Mouse (Mus musculus) ES-CJ7 (cell line): ENCODE measurements around the gene Nfkbie.
A peak's percentile ranks its signal among the peaks of the same experiment; 100 is the strongest.

ENCODE experiments used
- DNase-seq: peaks from one replicate; pipeline ENCODE4 v3.0.0; 2011; ENCODE audit warnings: low read depth, low spot score

Nfkbie gene

DNA sequence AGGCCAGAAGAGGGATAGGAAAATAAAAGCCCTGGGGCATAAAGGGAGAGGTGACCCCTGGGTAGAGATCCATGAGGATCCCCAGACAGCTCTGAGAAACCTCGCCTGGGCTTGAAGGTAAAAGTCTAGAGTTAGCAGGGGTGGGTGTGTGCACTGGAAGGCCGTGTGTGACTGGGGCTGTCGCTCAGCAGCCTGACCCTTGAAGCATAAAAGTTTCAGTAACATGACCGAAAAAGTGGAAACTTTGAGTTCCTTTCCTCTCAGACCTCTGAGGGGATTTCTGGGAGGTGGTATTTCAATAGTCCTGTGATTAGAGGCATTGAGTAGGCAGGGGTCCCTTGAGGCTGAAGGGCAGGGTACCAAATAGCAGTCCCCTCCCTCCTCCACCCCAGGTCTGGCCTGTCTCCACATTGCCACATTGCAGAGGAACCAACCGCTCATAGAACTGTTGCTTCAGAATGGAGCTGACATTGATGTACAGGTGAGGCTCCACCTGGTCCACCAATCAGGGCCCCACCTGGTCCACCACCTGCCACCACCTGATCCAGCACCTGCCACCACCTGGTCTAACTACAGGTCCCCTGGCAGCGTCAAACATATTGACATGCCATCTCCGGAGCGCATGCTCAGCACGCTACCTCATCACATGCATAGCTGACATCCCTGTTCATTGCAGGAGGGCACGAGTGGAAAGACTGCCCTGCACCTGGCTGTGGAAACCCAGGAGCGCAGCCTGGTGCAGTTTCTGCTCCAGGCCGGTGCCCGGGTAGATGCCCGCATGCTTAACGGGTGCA, 4.4 kb downstream of the Nfkbie start:
- no peak for DNase-seq

DNA sequence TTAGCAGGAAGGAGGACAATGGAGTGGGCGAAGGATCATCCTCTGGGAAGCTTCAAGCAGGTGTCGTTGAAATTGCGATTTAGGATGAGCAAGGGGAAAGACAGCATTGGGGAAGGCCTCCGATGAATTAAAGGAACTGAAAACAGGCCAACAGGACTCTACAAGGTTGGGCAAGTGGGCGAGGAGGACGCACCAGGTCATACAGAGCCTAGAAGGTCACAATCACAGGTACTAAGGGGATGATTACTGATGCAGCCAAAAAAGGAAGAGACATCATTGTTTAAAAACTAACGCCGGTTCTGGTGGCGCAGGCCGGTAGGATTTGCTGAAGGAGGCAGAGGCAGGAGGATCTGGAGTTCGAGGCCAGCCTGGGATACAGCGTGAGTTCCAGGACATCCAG, 7.7 kb downstream of the Nfkbie start:
- DNase-seq: no peak

- peak; percentile 93 for DNase-seq
Measured at GRCm38 (mm10) chr17:45563655-45564530, 8.4 kb downstream of the Nfkbie start, which contains the start of gene Slc35b2. Slc35b2 (plus strand) TSS chr17:45563874.

- peak; percentile 64 for DNase-seq
Measured at GRCm38 (mm10) chr17:45564531-45565084, 9.1 kb downstream of the Nfkbie start.

GRCm38 (mm10) chr17:45565103-45565502, 9.6 kb downstream of the Nfkbie start:
- no peak for DNase-seq

DNA sequence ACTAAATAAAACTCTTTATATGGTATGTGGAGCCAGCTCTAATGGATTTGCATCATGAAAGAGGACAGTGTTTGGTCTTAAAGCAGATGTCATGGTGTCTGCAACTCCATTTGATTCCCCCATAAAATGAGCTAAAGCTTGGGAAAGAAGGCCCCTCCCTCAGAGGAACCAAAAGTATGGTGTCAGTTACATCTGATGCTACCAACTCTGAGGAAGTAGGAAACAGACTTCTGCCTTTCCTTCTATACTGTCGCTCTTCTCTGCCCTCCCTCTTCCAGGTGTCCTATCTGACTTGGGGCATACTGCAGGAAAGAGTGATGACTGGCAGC, 10.5 kb downstream of the Nfkbie start:
- no peak for DNase-seq

- peak; percentile 64 for DNase-seq
Measured at GRCm38 (mm10) chr17:45566360-45567161, 11.1 kb downstream of the Nfkbie start.

- DNase-seq: peak; percentile 75
Measured at GRCm38 (mm10) chr17:45567162-45567601, 11.7 kb downstream of the Nfkbie start.

DNA sequence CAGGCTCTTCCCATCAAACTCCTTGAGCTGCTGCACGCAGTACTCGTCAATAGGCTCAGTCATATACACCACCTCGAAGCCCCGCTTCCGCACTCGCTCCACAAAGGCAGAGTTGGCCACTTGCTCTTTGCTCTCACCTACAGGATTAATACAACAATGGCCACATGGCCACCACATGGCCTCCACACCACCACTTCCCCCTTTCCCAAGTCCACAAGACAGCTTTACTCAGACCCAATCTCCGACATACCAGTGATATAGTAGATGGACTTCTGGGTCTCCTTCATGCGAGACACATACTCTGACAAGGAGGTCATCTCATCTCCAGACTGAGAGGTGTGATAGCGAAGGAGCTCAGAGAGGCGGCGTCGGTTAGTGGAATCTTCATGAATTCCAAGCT, 13.5 kb downstream of the Nfkbie start:
- DNase-seq: no peak

DNA sequence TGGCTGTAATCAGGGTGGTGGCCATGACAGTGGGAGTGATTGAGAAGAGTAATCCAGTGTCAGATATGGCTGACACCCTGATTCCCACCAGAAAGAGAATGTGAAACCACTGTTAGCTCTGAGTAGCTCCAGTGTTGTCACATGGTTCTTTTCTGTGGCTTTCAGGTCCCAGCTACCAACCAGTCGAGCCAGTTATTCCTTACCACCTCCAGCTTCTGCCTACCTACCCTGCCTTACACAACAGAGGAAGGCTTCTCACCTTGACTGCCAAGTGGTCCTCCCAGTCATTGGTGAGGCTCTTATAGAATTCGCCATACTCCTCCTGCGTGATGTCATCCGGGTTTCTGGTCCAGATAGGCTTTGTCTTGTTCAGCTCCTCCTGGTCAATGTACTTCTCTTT, 14.5 kb downstream of the Nfkbie start:
- no peak for DNase-seq

- DNase-seq: peak; percentile 92
Measured at GRCm38 (mm10) chr17:45572103-45573086, 16.9 kb downstream of the Nfkbie start.

DNA sequence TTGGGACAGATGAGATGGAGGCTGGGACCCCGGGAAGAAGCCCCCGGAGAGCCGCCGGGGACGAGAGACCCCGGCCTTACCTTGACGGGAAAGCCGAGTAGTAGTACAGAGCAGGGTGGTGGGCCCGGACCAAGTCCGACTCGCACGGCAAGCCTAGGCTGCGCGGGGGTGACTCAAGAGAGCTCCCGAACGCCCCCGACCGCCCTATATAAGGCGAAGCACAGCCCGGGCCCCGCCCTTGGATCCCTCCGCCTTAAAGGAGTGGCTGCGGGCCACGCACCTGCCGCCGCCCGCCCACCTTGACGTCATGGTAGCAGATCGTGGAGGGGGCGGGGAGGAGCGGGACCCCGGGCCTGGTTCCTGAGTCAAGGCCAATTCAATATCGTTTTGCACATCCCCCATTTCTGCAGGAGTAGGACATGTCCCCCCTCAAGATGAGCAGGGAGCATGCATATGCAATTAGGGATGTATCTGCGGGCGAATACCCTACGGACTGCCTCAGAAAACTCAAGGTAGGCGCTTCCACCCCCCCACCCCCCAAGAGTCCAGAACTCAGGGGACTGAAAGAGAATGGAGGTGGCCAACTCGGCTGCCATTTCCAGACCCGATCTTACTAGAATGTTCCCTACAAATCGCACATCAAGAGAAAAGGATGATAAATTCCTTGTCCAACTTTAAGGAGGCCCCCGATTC, 17.7 kb downstream of the Nfkbie start, which contains the start of gene Hsp90ab1:
TSS of gene Hsp90ab1 (minus strand) at position 185 of the 693 bp plus-strand sequence.
- peak; percentile 99 for DNase-seq

- peak; percentile 97 for DNase-seq
Measured at GRCm38 (mm10) chr17:45573780-45574123, 18.2 kb downstream of the Nfkbie start.

DNA sequence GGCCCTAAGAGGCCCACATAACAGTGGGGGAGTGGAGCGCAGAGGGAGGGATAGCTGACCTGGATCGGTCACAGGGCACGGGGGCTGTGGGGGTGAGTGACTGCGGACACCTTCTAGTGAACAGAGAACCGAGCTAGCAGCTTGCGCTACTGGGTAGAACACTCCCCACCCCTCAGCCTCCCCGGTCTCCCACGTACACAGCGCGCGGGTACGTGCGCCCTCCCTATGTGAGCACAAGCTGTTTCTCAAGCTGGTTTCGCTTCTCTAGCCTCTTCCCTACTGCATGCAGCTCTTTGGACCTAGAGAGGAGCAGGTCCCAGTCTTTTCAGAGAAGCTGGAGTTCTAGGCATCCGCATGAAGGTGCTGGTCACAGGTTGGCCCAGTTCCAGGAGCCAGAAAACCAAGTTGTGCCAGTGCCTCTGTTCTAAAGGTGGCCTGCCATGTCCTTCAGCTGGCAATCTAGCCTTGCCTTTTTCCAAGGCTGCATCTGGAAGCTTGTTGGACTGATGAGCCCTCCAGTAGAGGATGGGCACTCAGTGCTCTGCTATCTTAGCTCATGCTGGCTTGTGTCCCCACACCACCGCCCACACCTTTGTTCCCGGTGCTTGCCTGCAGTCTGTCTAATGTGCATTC, 18.7 kb downstream of the Nfkbie start:
- DNase-seq: peak; percentile 79

DNA sequence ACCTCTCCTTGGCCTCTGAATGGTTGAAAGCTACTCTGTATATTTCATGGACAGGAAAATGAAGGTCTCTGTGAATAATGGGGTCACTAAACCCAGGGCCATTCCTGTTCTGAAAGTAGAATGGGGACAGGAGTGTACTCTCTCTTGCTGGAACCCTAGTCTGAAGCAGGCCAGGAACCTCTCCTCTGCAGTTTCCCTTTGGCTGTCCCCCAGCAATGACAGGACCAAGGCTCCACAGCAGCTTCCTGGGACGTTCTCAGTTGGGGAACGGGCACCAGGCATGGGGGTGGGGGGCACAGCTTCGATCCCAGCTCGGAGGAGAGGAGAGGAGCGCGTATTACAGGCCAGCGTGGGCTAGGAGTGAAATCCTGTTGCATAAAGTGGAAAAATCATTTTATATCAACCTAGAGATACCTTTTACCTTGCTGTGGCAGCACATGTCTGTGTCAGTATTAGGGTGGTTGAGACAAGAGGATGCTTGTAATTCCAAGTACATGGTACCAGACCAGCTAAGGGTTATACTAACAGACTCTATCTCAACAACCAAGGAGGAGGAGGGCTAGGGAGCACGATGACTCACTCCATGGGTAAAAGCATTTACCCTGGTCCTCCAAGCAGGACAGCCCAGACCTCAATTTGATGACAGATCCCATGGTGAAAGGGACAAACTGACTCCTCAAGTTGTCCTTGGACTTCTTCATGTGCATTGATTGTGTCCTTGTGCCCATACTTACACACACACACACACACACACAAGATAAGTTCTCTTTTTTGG, 19.8 kb downstream of the Nfkbie start:
- DNase-seq: no peak

DNA sequence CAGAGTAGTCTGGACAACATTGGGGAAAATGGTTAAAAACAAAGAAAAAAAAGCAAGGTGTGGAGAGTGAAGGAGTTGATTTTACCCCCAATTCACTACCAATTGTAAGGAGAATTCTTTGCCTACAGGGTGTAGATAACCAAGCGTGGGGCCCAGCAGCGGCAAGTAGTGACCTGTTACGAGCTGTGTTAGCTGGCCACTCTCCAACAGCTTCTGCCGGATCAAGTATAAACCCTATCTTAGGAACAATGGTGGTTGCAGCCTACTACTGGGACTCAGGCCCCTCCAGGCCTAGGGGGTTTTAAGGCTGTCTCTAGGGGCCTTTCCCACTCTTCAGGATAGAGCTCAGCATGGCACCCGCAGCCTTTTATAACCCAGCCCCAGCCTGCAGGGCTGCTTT, 22.7 kb downstream of the Nfkbie start:
- no peak for DNase-seq

- DNase-seq: peak; percentile 81
Measured at GRCm38 (mm10) chr17:45578843-45579242, 23.3 kb downstream of the Nfkbie start.

GRCm38 (mm10) chr17:45579554-45579953, 24.1 kb downstream of the Nfkbie start:
- no peak for DNase-seq
